Mouse (Mus musculus): Measurements from ENCODE around the gene Src. TPM values are rescaled to one million over a fixed set of nuclear protein-coding genes. Genes with fewer than 3 reads are reported as not detected.
A peak's percentile ranks its signal among the peaks of the same experiment; 100 is the strongest.

Src gene
- polyA plus RNA-seq, 1 experiment from 2014 or later: 11.8 TPM

DNA sequence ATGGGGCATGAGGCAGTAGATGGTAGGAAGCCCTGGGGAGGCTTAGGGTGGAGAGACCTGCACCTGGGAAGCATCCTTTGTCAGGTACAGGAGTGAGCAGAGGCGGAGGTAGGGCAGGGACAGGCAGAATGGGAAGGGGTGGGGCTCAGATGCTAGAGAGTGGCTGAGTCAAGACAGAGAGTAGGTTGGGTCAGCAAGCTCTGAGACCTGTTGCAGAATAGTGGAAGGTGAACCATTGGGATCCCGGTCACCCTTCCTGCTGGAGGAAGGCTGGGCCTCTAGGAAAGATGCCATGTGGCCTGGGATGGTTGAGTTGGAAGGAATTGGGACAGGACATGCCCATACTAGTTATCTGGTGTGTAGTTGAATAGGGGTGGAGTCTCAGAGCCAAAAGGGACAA lies 25.9 kb upstream of the Src start:
- WGBS: 94% methylated on average over 2 of the region's 2 CpGs
- Histone ChIP-seq H3K4me3 (ENCODE audit: low read length) (no peak overlapping the region), H3K27ac (ENCODE audit: low read length) (no peak overlapping the region)

DNA sequence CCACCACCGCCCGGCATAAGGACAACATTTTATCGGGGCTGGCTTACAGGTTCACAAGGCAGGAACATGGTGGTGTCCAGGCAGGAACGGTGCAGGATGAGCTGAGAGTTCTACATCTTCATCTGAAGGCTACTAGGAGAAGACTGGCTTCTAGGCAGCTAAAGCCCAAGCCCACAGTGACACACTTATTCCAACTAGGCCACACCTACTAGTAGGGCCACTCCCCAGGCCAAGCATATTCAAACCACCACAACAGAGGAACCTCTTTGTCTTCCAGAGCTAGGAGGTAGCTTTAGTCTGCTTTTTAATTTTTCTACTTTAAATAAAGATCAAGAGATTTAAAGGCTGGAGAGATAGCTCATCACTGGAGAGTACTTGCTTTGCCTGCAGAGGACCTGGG lies 24.7 kb upstream of the Src start:
- H3K27ac ChIP-seq (ENCODE audit: low read length): no peak overlapping the region
- no peak overlapping the region for H3K4me3 ChIP-seq (ENCODE audit: low read length)
- 98% methylated on average over 4 of the region's 4 CpGs for WGBS
- peaks cover 14% of the 10 kb centered on the region for H3K4me1 ChIP-seq (ENCODE audit: control insufficient read depth, insufficient read depth, low read length)
- no peak overlapping the region for H3K9ac ChIP-seq (ENCODE audit: low read depth, low read length)
- peaks cover 4% of the 10 kb centered on the region for H3K9me3 ChIP-seq (ENCODE audit: control insufficient read depth, low read length)
- H3K27me3 ChIP-seq (replicated peaks; ENCODE audit: control insufficient read depth, insufficient read depth, low read length): no peaks in the 10 kb centered on the region
- ATAC-seq: no peak
- peaks cover 7% of the 10 kb centered on the region for H3K36me3 ChIP-seq (ENCODE audit: control insufficient read depth, insufficient read depth, low read length)
- no peak overlapping the region for H3K4me2 ChIP-seq (ENCODE audit: low read depth, low read length)

More for the DNA sequence above, 25.9 kb upstream of the Src start:
- H3K27me3 ChIP-seq (replicated peaks; ENCODE audit: control insufficient read depth, insufficient read depth, low read length): no peaks in the 10 kb centered on the region
- no peak overlapping the region for H3K9ac ChIP-seq (ENCODE audit: low read depth, low read length)
- H3K4me2 ChIP-seq (ENCODE audit: low read depth, low read length): no peak overlapping the region
- H3K36me3 ChIP-seq (ENCODE audit: control insufficient read depth, insufficient read depth, low read length): no peaks in the 10 kb centered on the region
- no peaks in the 10 kb centered on the region for H3K9me3 ChIP-seq (ENCODE audit: control insufficient read depth, low read length)
- H3K4me1 ChIP-seq (ENCODE audit: control insufficient read depth, insufficient read depth, low read length): peaks cover 14% of the 10 kb centered on the region
- no peak for ATAC-seq

DNA sequence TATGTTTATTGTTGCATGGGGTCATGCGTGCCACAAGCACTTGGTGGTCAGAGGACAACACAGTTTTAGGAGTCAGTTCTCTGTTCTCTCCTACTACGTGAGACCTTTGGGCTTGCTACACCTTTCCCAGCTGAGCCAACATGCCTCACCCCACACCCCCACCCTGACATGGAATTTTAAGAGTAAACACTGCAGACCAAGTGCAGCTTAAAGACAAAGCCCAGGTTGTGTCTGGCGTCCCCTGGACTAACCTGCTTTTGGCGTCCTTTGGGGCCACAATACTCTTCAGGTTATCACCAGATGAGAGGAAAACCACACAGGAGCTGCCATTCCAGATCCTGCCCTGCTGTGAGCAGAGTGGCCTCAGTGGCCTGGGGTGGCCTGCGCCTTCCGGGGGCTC lies 23.4 kb upstream of the Src start:
- Histone ChIP-seq H3K4me3 (ENCODE audit: low read length) (no peak overlapping the region), H3K27me3 (replicated peaks; ENCODE audit: control insufficient read depth, insufficient read depth, low read length) (no peaks in the 10 kb centered on the region), H3K36me3 (ENCODE audit: control insufficient read depth, insufficient read depth, low read length) (peaks cover 7% of the 10 kb centered on the region), H3K4me1 (ENCODE audit: control insufficient read depth, insufficient read depth, low read length) (peaks cover 14% of the 10 kb centered on the region), H3K4me2 (ENCODE audit: low read depth, low read length) (0 out of 2 replicates have a peak overlapping the region, but pooled peaks have one; percentile 1), H3K9me3 (ENCODE audit: control insufficient read depth, low read length) (peaks cover 5% of the 10 kb centered on the region), H3K27ac (ENCODE audit: low read length) (peak overlapping the region; percentile 72), H3K9ac (ENCODE audit: low read depth, low read length) (0 out of 2 replicates have a peak overlapping the region, but pooled peaks have one; percentile 26)
- WGBS: 42% methylated on average over 6 of the region's 6 CpGs
- peak; percentile 75 for ATAC-seq

DNA sequence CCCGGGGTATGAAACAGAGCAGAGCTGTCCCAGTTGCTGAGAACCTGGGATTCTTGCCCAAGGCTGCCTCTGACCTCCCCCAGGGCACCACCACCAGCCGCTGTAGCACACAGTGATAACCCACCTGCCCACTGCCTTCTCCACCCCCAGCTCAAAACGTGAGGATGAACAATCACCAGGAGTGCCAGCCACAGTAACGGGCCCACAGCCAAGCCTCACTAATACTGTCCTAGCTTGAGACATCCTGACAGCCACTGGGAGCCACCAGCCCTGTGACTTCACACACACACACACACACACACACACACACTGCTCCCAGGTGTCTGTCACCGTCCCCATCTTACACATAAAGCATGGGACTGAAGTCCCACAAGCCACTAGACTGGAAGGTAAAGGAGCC lies 22.9 kb upstream of the Src start:
- Histone ChIP-seq H3K9ac (ENCODE audit: low read depth, low read length) (0 out of 2 replicates have a peak overlapping the region, but pooled peaks have one; percentile 26), H3K4me1 (ENCODE audit: control insufficient read depth, insufficient read depth, low read length) (peaks cover 14% of the 10 kb centered on the region), H3K4me3 (ENCODE audit: low read length) (no peak overlapping the region), H3K4me2 (ENCODE audit: low read depth, low read length) (no peak overlapping the region), H3K36me3 (ENCODE audit: control insufficient read depth, insufficient read depth, low read length) (peaks cover 7% of the 10 kb centered on the region), H3K9me3 (ENCODE audit: control insufficient read depth, low read length) (peaks cover 5% of the 10 kb centered on the region), H3K27me3 (replicated peaks; ENCODE audit: control insufficient read depth, insufficient read depth, low read length) (no peaks in the 10 kb centered on the region), H3K27ac (ENCODE audit: low read length) (peak overlapping the region; percentile 72)
- WGBS: 49% methylated on average over 5 of the region's 5 CpGs
- no peak for ATAC-seq

DNA sequence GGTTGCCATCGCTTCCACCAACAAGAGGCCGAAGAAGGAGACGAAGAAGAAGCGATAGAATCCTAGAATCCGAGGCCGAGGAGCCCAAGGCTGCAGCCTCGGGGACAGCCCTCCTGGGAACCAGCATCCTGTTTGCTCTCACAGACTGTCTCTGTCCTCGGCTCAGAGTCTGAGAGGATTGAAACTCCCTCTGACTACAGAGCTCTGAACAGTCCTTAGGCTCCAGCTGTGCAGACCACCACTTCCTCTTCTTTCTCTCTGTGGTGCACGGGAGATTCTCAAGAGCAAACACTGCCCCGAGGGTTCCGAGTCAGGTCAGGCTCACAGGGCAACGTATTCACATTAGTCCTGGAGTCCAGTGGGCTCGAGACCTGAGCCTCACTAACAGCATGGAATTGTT lies 22.3 kb upstream of the Src start:
- Histone ChIP-seq H3K9me3 (ENCODE audit: control insufficient read depth, low read length) (peaks cover 5% of the 10 kb centered on the region), H3K36me3 (ENCODE audit: control insufficient read depth, insufficient read depth, low read length) (peaks cover 7% of the 10 kb centered on the region), H3K9ac (ENCODE audit: low read depth, low read length) (no peak overlapping the region), H3K4me3 (ENCODE audit: low read length) (no peak overlapping the region), H3K27ac (ENCODE audit: low read length) (peak overlapping the region; percentile 7; the same call in 1 of the 2 replicates), H3K27me3 (replicated peaks; ENCODE audit: control insufficient read depth, insufficient read depth, low read length) (no peaks in the 10 kb centered on the region), H3K4me2 (ENCODE audit: low read depth, low read length) (no peak overlapping the region), H3K4me1 (ENCODE audit: control insufficient read depth, insufficient read depth, low read length) (peaks cover 14% of the 10 kb centered on the region)
- WGBS: 54% methylated on average over 13 of the region's 13 CpGs
- ATAC-seq: no peak

DNA sequence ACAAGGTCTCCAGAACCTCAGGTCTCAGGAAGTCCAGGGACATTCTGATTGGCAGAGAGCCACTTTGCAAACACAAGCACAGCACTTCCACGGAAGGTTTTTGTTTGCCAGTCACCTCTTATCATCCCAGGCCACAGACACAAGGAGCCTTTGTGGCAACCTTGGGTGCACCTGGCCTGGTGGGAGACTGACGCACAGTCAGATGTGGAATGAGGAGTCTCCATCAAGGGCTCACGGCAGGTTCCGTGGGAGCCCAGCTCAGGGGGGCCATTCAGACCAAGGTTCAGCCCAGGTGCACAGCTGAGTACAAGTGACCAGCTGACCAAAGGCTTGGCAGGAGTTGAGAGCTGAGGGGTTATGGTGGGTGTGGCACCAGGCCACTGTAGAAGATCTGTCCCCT lies 20.9 kb upstream of the Src start:
- no peak for ATAC-seq
- H3K4me3 ChIP-seq (ENCODE audit: low read length): no peak overlapping the region
- no peaks in the 10 kb centered on the region for H3K27me3 ChIP-seq (replicated peaks; ENCODE audit: control insufficient read depth, insufficient read depth, low read length)
- H3K9ac ChIP-seq (ENCODE audit: low read depth, low read length): no peak overlapping the region; the same call in 1 of the 2 replicates
- H3K4me2 ChIP-seq (ENCODE audit: low read depth, low read length): no peak overlapping the region
- no peak overlapping the region for H3K27ac ChIP-seq (ENCODE audit: low read length)
- peaks cover 7% of the 10 kb centered on the region for H3K36me3 ChIP-seq (ENCODE audit: control insufficient read depth, insufficient read depth, low read length)
- peaks cover 14% of the 10 kb centered on the region for H3K4me1 ChIP-seq (ENCODE audit: control insufficient read depth, insufficient read depth, low read length)
- WGBS: 62% methylated on average over 4 of the region's 4 CpGs
- H3K9me3 ChIP-seq (ENCODE audit: control insufficient read depth, low read length): peaks cover 5% of the 10 kb centered on the region

DNA sequence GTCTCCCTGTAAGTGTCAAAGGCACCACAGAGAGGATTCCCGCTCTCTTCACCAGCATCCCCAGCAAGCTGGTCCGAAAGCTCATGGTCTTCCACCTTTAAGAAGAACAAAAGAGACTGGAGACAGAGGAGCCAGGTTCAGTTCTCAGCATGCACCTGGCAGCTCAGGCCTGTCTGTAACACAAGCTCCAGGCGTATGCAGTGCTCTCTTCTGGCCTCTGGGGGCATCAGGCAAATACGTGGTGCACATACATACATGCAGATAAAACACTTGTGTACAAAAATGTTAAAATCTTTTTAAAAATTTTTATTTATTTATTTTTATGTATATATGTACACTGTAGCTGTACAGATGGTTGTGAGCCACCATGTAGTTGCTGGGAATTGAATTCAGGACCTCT lies 19.7 kb upstream of the Src start:
- H3K27ac ChIP-seq (ENCODE audit: low read length): no peak overlapping the region
- no peaks in the 10 kb centered on the region for H3K27me3 ChIP-seq (replicated peaks; ENCODE audit: control insufficient read depth, insufficient read depth, low read length)
- no peak for ATAC-seq
- no peak overlapping the region for H3K4me3 ChIP-seq (ENCODE audit: low read length)
- no peak overlapping the region for H3K9ac ChIP-seq (ENCODE audit: low read depth, low read length)
- H3K4me2 ChIP-seq (ENCODE audit: low read depth, low read length): no peak overlapping the region
- H3K36me3 ChIP-seq (ENCODE audit: control insufficient read depth, insufficient read depth, low read length): peaks cover 7% of the 10 kb centered on the region
- WGBS: 99% methylated on average over 4 of the region's 4 CpGs
- H3K9me3 ChIP-seq (ENCODE audit: control insufficient read depth, low read length): peaks cover 5% of the 10 kb centered on the region
- H3K4me1 ChIP-seq (ENCODE audit: control insufficient read depth, insufficient read depth, low read length): peaks cover 14% of the 10 kb centered on the region

DNA sequence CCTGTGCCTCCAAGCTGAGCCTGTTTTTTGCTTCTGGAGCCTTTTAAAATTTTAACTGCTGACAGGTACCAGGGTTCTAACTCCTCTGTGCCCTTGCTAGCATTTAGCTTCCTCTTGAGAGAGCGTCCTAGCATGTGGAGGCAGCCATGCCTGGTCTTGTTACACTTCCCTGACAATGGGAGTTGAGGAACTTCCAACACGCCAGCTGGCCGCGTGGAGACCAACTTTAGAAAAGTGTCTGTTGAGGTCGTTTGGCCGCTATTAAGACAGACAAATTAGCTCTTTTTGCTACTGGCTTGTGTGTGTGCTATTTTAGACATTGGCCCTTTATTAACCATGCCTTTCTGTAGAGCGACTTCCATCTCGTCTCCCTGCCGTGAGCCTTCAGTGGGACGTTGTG lies 18.4 kb upstream of the Src start:
- peaks cover 5% of the 10 kb centered on the region for H3K9me3 ChIP-seq (ENCODE audit: control insufficient read depth, low read length)
- no peak overlapping the region for H3K9ac ChIP-seq (ENCODE audit: low read depth, low read length)
- WGBS: 85% methylated on average over 10 of the region's 10 CpGs
- H3K4me1 ChIP-seq (ENCODE audit: control insufficient read depth, insufficient read depth, low read length): peaks cover 8% of the 10 kb centered on the region
- no peak overlapping the region for H3K4me3 ChIP-seq (ENCODE audit: low read length)
- no peak for ATAC-seq
- H3K27me3 ChIP-seq (replicated peaks; ENCODE audit: control insufficient read depth, insufficient read depth, low read length): no peaks in the 10 kb centered on the region
- no peak overlapping the region for H3K4me2 ChIP-seq (ENCODE audit: low read depth, low read length)
- H3K36me3 ChIP-seq (ENCODE audit: control insufficient read depth, insufficient read depth, low read length): peaks cover 7% of the 10 kb centered on the region
- no peak overlapping the region for H3K27ac ChIP-seq (ENCODE audit: low read length)

DNA sequence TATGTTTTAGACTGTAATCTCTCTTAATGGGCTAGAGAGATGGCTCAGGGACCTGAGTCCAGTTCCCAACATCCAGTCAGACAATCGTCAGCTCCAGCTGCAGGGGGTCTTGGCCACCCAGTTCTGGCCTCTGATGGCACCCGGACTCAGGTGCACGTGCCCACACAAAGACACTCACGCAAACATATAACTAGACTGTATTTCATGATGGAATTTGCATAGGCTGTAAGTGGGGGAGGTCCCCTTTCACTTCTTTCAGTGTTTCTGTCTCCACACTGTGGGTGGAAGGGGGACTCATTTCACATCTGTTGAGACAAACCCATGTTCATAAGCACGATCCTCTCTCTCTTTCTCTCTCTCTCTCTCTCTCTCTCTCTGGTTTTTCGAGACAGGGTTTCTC lies 17.8 kb upstream of the Src start:
- H3K27ac ChIP-seq (ENCODE audit: low read length): no peak overlapping the region
- no peaks in the 10 kb centered on the region for H3K27me3 ChIP-seq (replicated peaks; ENCODE audit: control insufficient read depth, insufficient read depth, low read length)
- H3K4me3 ChIP-seq (ENCODE audit: low read length): no peak overlapping the region
- no peak overlapping the region for H3K4me2 ChIP-seq (ENCODE audit: low read depth, low read length)
- H3K4me1 ChIP-seq (ENCODE audit: control insufficient read depth, insufficient read depth, low read length): peaks cover 1% of the 10 kb centered on the region
- peaks cover 5% of the 10 kb centered on the region for H3K9me3 ChIP-seq (ENCODE audit: control insufficient read depth, low read length)
- 90% methylated on average over 6 of the region's 6 CpGs for WGBS
- H3K9ac ChIP-seq (ENCODE audit: low read depth, low read length): no peak overlapping the region
- peaks cover 7% of the 10 kb centered on the region for H3K36me3 ChIP-seq (ENCODE audit: control insufficient read depth, insufficient read depth, low read length)
- no peak for ATAC-seq

DNA sequence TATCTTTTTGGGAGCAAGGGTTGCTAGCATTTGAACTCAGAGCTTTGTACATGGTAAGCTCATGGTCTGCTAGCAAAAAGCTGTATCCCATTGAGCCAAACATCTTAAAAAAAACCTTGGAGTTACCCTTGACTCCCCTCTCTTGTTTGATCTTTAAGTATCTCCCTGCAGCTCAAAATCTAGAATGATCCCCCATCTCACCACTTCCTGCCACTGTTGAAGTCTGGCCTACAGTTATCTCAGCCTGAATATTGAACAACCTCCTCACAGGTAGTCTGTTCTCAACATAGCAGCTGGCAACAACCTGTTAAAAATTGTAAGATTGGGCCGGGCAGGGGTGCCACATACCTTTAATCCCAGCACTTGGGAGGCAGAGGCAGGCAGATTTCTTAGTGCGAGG lies 17.0 kb upstream of the Src start:
- WGBS: 97% methylated on average over 2 of the region's 2 CpGs

More for the DNA sequence above, 17.0 kb upstream of the Src start:
- peaks cover 5% of the 10 kb centered on the region for H3K9me3 ChIP-seq (ENCODE audit: control insufficient read depth, low read length)
- H3K27ac ChIP-seq (ENCODE audit: low read length): no peak overlapping the region
- no peaks in the 10 kb centered on the region for H3K27me3 ChIP-seq (replicated peaks; ENCODE audit: control insufficient read depth, insufficient read depth, low read length)
- H3K36me3 ChIP-seq (ENCODE audit: control insufficient read depth, insufficient read depth, low read length): peaks cover 7% of the 10 kb centered on the region
- H3K9ac ChIP-seq (ENCODE audit: low read depth, low read length): no peak overlapping the region
- H3K4me3 ChIP-seq (ENCODE audit: low read length): no peak overlapping the region
- ATAC-seq: no peak
- no peaks in the 10 kb centered on the region for H3K4me1 ChIP-seq (ENCODE audit: control insufficient read depth, insufficient read depth, low read length)
- no peak overlapping the region for H3K4me2 ChIP-seq (ENCODE audit: low read depth, low read length)
